Mouse (Mus musculus) left cerebral cortex, adult 18-20 months (tissue): ENCODE measurements around the gene Cldn16. TPM values are rescaled to one million over a fixed set of nuclear protein-coding genes. Genes with fewer than 3 reads are reported as not detected.
"Not testable (repeated sequence)": the region's sequence is repeated elsewhere in the genome, so short reads cannot be mapped to it uniquely, and the experiment has no call there.

Source experiments
- DNase-seq, 2 experiments: peaks; one replicate each; pipeline ENCODE4 v3.0.0; 2021 to 2022; ENCODE audit warnings: low spot score in 2 of 2, mixed read lengths in 1 of 2
- long read RNA-seq, 2 experiments: library from polyadenylated mRNA; stranded (forward); transcript quantifications; one replicate each; pipeline ENCODE4 v2.0.0; 2021
- total RNA-seq, 2 experiments: library from RNA; stranded (reverse); gene quantifications; 2 replicates each; pipeline ENCODE4 v1.2.3; 2021

Gene Cldn16
- total RNA-seq, result not detected
- long read RNA-seq, experiment 1, result 0 reads
- long read RNA-seq, experiment 2, result 0 reads

GRCm38 (mm10) chr16:26462835-26463234 lies at the start of gene Cldn16:
TSS of gene Cldn16 (plus strand) at chr16:26463135.
- DNase-seq, result no peak

DNA sequence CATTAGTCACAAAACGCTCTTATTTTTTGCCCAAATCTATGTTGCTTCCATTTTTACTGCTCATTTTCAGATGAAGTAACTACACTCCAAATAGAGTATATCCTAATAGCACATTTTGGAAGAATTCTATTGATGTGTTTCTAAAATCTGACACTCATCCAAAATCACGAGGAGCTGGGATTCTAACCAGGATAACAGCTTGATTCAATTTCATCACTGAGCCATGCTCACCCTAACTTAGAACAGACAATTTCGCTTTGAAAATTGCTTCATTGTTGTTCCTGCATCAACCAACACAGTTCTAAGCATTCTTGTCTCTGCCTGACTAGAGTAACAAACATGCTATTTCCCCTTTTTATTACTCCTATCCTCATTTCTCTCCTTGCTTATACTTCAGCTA lies 44.3 kb upstream of the Cldn16 start:
- DNase-seq, result no peak

GRCm38 (mm10) chr16:26422078-26422477 lies 40.9 kb upstream of the Cldn16 start:
- DNase-seq, result no peak

GRCm38 (mm10) chr16:26430246-26430645 lies 32.7 kb upstream of the Cldn16 start:
- no peak for DNase-seq

- no peak for DNase-seq
These were observed 29.4 kb upstream of the Cldn16 start for GRCm38 (mm10) chr16:26433486-26433885.

DNA sequence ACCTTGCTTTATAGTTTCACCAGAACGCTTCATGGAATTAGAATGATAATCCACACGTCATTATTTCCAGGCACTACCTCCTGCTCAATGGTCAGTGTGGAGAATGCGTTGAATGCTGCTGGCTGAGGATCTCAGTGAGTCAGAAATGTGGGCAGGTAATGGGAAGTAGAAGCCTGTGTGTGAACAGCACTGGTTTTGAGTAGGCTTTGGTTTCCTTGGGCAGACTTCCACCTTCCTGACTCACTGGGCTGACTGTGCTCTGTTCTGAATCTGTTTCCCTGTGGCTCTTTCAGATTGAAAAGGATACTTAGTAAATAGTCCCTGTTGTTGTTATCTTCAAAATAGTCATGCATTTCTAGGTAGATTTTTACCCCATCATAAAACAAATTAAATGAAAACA lies 22.9 kb upstream of the Cldn16 start:
- DNase-seq, result peak; percentile 40 to 44

GRCm38 (mm10) chr16:26441156-26441555 lies 21.8 kb upstream of the Cldn16 start:
- no peak for DNase-seq

DNA sequence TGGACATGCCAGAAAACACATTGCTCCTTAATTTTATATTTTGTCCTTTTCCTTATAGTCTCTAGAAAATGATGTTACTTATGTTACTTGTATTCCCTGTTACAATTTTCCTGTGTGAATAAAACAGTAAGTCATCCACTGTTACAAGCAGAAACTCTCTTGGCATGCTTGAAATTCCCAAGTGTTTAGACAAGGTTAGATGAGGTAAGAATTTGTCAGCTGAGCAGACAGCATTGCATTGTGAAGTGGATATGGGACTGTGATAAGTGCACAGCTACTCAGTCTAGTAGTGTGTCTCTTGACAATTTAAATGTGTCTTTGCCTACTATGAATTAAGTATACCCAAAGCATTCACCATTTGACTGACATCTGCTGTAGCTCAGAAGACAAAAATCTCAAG lies 18.1 kb upstream of the Cldn16 start:
- no peak for DNase-seq

GRCm38 (mm10) chr16:26447594-26447993 lies 15.3 kb upstream of the Cldn16 start:
- DNase-seq, result peak; percentile 2 to 20

- no peak for DNase-seq
These were observed 8.8 kb upstream of the Cldn16 start for GRCm38 (mm10) chr16:26454163-26454562.

DNA sequence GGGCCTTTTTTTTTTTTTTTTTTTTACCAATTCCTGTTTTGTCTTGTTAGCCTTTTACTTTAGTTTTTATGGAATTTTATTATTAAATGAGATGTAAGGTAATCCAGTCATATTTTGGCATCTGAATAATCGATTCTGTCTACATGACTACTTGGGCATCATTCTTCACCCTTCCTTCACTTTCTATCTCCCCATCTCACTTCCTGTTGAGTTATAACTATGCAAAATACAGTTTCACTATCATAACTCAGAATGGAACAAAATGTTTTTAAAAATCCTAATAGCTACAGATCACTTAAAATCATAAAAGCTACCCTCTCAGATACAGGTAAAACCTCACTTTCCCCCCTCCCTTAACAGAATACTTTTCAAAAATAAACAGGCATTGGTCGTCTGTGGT lies 6.8 kb upstream of the Cldn16 start:
- DNase-seq, result no peak

DNA sequence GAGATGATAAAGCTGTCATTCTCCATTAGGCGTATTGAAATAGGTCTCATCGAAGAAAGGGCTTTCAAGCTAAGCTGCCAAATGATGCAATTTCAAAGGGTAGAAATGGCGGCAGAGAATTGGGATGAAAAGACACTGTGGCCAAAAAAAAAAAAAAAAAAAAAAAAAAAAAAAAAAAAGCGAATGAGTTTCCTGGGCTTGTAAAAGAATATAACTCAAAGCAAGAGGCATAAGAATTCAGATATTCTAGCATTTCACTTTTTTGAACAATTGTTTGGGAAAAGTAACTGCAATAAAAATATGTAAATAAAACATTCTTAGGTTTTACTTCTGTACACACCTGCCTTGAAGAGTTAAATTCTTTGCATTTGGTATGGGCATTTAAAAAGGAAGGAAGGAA lies 3.6 kb downstream of the Cldn16 start:
- no peak for DNase-seq

DNA sequence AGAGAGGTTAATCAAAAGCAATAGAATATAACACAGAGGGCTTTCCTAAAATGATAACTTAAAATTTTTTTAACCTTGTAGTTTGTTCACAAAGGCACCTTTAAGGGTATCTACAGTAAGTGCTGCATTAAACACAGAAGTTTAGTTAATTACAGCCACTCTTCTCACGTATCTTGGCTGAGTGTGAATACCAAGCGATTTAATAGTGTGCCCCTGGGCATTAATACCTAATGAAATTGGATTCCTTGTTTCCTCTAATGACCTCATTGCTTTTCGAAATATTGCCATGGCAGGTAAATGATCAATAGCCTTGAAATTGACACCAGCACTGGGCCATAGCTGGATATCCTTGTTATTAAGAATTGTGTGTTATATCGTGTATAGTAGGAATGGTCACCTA lies 8.3 kb downstream of the Cldn16 start:
- no peak for DNase-seq

DNA sequence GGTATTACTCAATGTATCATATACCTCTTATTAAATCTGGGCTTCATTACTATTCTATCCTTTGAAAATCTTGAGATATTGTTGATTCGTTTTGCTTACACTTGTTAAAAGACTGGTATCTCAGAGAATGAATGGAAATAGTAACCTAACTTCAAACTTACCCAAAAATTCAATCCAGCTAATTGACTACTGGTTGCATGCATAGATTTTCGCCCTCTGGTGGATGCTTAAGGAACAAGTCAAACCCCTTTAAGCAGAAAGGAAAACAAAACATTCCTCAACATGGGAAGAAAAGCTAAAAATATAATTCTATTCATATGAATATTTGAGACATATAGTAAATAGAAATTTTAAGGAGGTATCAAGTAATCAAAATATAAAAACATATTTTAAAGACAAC lies 32.8 kb downstream of the Cldn16 start:
- peak; percentile 9 to 54 for DNase-seq

DNA sequence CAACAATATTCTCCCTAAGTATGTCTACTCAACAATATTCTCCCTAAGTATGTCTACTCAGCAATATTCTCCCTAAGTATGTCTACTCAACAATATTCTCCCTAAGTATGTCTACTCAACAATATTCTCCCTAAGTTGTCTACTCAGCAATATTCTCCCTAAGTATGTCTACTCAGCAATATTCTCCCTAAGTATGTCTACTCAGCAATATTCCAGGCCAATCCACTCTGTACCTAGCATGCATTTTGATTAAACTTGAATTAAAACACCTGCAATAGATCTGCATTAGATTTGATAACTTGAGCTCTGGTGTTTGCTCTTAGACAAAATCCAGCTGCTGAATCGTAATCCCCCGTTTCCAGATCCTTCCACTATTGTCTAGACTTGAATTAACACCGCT lies 36.8 kb downstream of the Cldn16 start:
- not testable (repeated sequence) for DNase-seq

DNA sequence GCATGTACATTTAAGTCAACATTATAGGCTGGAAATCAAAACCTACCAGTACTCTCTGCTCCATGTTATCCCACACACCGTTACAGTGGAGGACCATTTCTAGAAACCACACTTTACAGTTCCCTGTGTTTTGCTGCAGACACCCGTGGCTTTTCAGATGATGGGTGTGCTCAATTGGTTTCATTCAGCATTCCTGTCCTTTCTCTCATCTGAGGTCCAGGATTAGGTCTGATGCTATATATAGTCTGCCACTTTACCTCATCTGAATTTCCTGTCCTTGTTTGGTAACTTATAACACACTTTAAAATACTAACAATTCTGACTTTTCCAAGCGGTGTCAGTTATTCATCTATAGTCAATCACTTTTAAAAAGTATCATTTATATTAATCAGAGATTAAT lies 37.8 kb downstream of the Cldn16 start:
- no peak for DNase-seq

GRCm38 (mm10) chr16:26504961-26505360 lies 42.0 kb downstream of the Cldn16 start:
- DNase-seq, result no peak

GRCm38 (mm10) chr16:26519596-26519995 lies 56.7 kb downstream of the Cldn16 start:
- peak; percentile 39 to 44 for DNase-seq

- DNase-seq, result no peak
These were observed 62.9 kb downstream of the Cldn16 start for GRCm38 (mm10) chr16:26525832-26526231.

- DNase-seq, result no peak
These were observed 63.7 kb downstream of the Cldn16 start, which contains the start of gene Tmem207 for GRCm38 (mm10) chr16:26526669-26527068. TSS of gene Tmem207 (minus strand) at chr16:26526769.

DNA sequence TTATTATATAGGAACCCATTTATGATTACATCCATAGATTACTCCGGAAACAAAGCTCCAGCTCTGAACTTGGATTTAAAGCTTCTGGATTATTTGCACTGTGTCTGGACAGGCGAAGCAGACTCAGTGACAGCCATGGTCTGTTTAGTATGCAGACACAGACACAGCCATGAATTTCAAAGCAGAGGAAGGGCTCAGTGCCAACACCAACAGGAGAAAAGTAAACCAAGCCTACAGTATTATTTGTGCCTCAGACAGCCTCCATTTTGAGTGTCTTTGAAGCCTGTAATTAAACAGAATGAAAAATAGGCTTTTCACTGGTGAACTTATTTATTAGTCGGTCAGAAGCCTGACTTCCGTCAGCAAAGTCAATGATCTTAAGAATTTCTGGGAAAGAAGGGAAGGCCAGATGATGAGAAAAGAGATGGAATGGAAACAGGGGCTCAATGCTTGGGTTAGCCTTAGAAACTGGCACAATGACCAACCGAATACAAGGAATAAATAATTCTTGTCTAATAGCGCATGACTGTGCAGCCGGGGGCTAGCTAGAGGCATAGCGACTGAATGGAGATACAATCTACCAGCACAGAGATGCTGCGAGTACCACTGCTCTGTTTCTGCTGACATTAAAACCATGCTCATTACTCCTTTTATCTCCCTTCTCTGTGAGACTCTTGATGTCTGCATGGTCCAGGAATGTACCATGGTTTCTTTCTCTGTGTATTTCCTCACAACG lies 65.2 kb downstream of the Cldn16 start:
- DNase-seq, result no peak

GRCm38 (mm10) chr16:26530451-26530850 lies 67.5 kb downstream of the Cldn16 start:
- no peak for DNase-seq

- DNase-seq, result no peak
These were observed 69.4 kb downstream of the Cldn16 start for GRCm38 (mm10) chr16:26532287-26532686.
